ENCODE assay signal across 10 mouse cellular contexts in genomic region chr4:124477359-124477868, GRCm38 (mm10).
DNase-seq lines count a peak whose midpoint lies in the region; ATAC-seq and TF ChIP-seq lines count a peak whose summit lies in the region.
"Had no signal": no experiment of that assay in that cellular context is flagged by ENCODE, and none has a peak within 500 bp of the region (broad histone marks: within the 10 kb centered on the region; RNA-seq: fewer than 3 reads in every experiment).

No protein-coding gene starts in this region.

- H3K4me1 ChIP-seq in cerebellum, adult 2 months (ENCODE audit: control insufficient read depth, insufficient read depth, low read length): peaks cover 4% of the 10 kb centered on the region; the same call in 1 of the 2 replicates
- H3K4me1 ChIP-seq in stomach, embryonic 14.5 days (ENCODE audit: control insufficient read depth, insufficient read depth, low read length): 0 out of 2 replicates have a peak, but pooled peaks cover 3% of the 10 kb centered on the region
- H3K4me1 ChIP-seq in stomach, postnatal 0 days (replicated peaks; ENCODE audit: control insufficient read depth, insufficient read depth): no peaks in the 10 kb centered on the region
- H3K4me1 ChIP-seq in liver, postnatal 0 days (ENCODE audit: insufficient read depth): 0 out of 2 replicates have a peak, but pooled peaks cover 2% of the 10 kb centered on the region

- TF ChIP-seq CTCF in cerebellum, adult 2 months (IDR thresholded peaks at IDR 0.05; ENCODE audit: borderline replicate concordance, insufficient read depth, low read depth, low read length): no peak
- TF ChIP-seq CTCF in stomach, postnatal 0 days (IDR thresholded peaks at IDR 0.05; ENCODE audit: low read depth): no peak
- no peak for TF ChIP-seq CTCF in liver, postnatal 0 days (IDR thresholded peaks at IDR 0.05; ENCODE audit: low read depth)

- WGBS in cerebellum, adult 2 months: 7% methylated on average over 14 of the region's 14 CpGs
- 15% methylated on average over 14 of the region's 14 CpGs for WGBS in stomach, embryonic 14.5 days
- WGBS in stomach, postnatal 0 days: 13% methylated on average over 14 of the region's 14 CpGs
- WGBS in liver, postnatal 0 days (ENCODE audit: insufficient replicate concordance): 26% methylated on average over 14 of the region's 14 CpGs

- no peak overlapping the region for H3K4me3 ChIP-seq in cerebellum, adult 2 months (replicated peaks; ENCODE audit: insufficient read depth, low read depth, low read length)
- no peak overlapping the region for H3K4me3 ChIP-seq in stomach, embryonic 14.5 days (ENCODE audit: low read depth, low read length)
- no peak overlapping the region for H3K4me3 ChIP-seq in stomach, postnatal 0 days (ENCODE audit: low read depth, low read length)
- H3K4me3 ChIP-seq in liver, postnatal 0 days (ENCODE audit: low read depth, low read length): no peak overlapping the region
- H3K4me3 ChIP-seq: myocyte had no signal

- H3K4me2 ChIP-seq in stomach, embryonic 14.5 days (replicated peaks; ENCODE audit: low read depth, low read length): peak overlapping the region; percentile 8; the same call in 1 of the 2 replicates
- H3K4me2 ChIP-seq in stomach, postnatal 0 days (replicated peaks; ENCODE audit: low read depth): no peak overlapping the region
- H3K4me2 ChIP-seq in liver, postnatal 0 days (ENCODE audit: low read depth, low read length): peak overlapping the region; percentile 62

- no peak for TF ChIP-seq EP300 in stomach, postnatal 0 days (optimal IDR thresholded peaks at IDR 0.05)
- no peak for TF ChIP-seq EP300 in liver, postnatal 0 days (IDR thresholded peaks at IDR 0.05; ENCODE audit: low read depth)

- TF ChIP-seq POLR2A in cerebellum, adult 2 months (IDR thresholded peaks at IDR 0.05; ENCODE audit: borderline replicate concordance, insufficient read depth, low read length): no peak

- H3K9ac ChIP-seq in stomach, embryonic 14.5 days (replicated peaks; ENCODE audit: low read depth, low read length): no peak overlapping the region
- H3K9ac ChIP-seq in stomach, postnatal 0 days (ENCODE audit: low read length): no peak overlapping the region
- no peak overlapping the region for H3K9ac ChIP-seq in liver, postnatal 0 days (replicated peaks)

- DNase-seq in cerebellum, postnatal 10 days: peak; percentile 64 to 72
- DNase-seq in cerebellum, adult 2 months: no peak
- no peak for DNase-seq in stomach, postnatal 0 days (ENCODE audit: low spot score)
- no peak for DNase-seq in liver, postnatal 0 days
- no peak for DNase-seq in gastrocnemius, postnatal 14 days
- no peak for DNase-seq in adrenal gland, postnatal 10 days
- DNase-seq: thymus, adult 2 months had no signal

- no peaks in the 10 kb centered on the region for H3K9me3 ChIP-seq in stomach, embryonic 14.5 days (ENCODE audit: control insufficient read depth, low read depth, low read length)
- no peaks in the 10 kb centered on the region for H3K9me3 ChIP-seq in stomach, postnatal 0 days (ENCODE audit: control insufficient read depth, low read length)
- no peaks in the 10 kb centered on the region for H3K9me3 ChIP-seq in liver, postnatal 0 days (ENCODE audit: low read length)

- no peaks in the 10 kb centered on the region for H3K36me3 ChIP-seq in stomach, embryonic 14.5 days (ENCODE audit: control insufficient read depth, insufficient read depth, low read length)
- no peaks in the 10 kb centered on the region for H3K36me3 ChIP-seq in stomach, postnatal 0 days (ENCODE audit: control insufficient read depth, insufficient read depth, low read length)
- no peaks in the 10 kb centered on the region for H3K36me3 ChIP-seq in liver, postnatal 0 days (replicated peaks; ENCODE audit: insufficient read depth, low read length)

- intact Hi-C loops in gastrocnemius, postnatal 14 days (cut with DNase I; ENCODE audit: low total_unique reads): no loop called here

- no peak overlapping the region for H3K27ac ChIP-seq in cerebellum, adult 2 months (ENCODE audit: insufficient read depth, low read length)
- no peak overlapping the region for H3K27ac ChIP-seq in stomach, embryonic 14.5 days (ENCODE audit: low read length)
- H3K27ac ChIP-seq in stomach, postnatal 0 days (replicated peaks): no peak overlapping the region
- H3K27ac ChIP-seq in liver, postnatal 0 days (ENCODE audit: low read depth): no peak overlapping the region

- ATAC-seq in stomach, embryonic 14.5 days (ENCODE audit: insufficient number of reproducible peaks, insufficient read depth, low FRiP score, low read depth): no peak
- ATAC-seq in stomach, postnatal 0 days (ENCODE audit: low FRiP score, low TSS enrichment): no peak
- no peak for ATAC-seq in liver, postnatal 0 days
- ATAC-seq in megakaryocyte-erythroid progenitor cell, adult 5-6 weeks (replicated peaks; ENCODE audit: low FRiP score, low TSS enrichment, poor library complexity, severe bottlenecking): no peak

- no peaks in the 10 kb centered on the region; the same call in 1 of the 2 replicates for H3K27me3 ChIP-seq in cerebellum, adult 2 months (ENCODE audit: control insufficient read depth, insufficient read depth, low read length)
- peaks cover 20% of the 10 kb centered on the region for H3K27me3 ChIP-seq in stomach, embryonic 14.5 days (ENCODE audit: control insufficient read depth, insufficient read depth, low read length)
- H3K27me3 ChIP-seq in stomach, postnatal 0 days (ENCODE audit: control insufficient read depth, insufficient read depth, low read length): no peaks in the 10 kb centered on the region; the same call in 1 of the 2 replicates
- H3K27me3 ChIP-seq in liver, postnatal 0 days (ENCODE audit: insufficient read depth, low read length): peaks cover 13% of the 10 kb centered on the region

Comparison
In these comparisons a context has a peak if more than half of its experiments do, and no peak if none do; other contexts are left out.
1. DNase-seq: peak in cerebellum, postnatal 10 days (2 of 2); none in cerebellum, adult 2 months (0 of 2), stomach, postnatal 0 days (single experiment), liver, postnatal 0 days (single experiment), gastrocnemius, postnatal 14 days (single experiment) and adrenal gland, postnatal 10 days (single experiment).